Mouse (Mus musculus) kidney, postnatal 36 days (tissue): ENCODE results near the gene Snx3.
A peak's percentile ranks its signal among the peaks of the same experiment; 100 is the strongest.

Experiments
- DNase-seq, 2 experiments: peaks; one replicate each; pipeline ENCODE4 v3.0.0; 2021 to 2022; ENCODE audit warnings: mixed read lengths in 2 of 2

Gene Snx3

GRCm38 (mm10) chr10:42578698-42579474 lies 77.1 kb downstream of the Snx3 start:
- DNase-seq = no peak

DNA sequence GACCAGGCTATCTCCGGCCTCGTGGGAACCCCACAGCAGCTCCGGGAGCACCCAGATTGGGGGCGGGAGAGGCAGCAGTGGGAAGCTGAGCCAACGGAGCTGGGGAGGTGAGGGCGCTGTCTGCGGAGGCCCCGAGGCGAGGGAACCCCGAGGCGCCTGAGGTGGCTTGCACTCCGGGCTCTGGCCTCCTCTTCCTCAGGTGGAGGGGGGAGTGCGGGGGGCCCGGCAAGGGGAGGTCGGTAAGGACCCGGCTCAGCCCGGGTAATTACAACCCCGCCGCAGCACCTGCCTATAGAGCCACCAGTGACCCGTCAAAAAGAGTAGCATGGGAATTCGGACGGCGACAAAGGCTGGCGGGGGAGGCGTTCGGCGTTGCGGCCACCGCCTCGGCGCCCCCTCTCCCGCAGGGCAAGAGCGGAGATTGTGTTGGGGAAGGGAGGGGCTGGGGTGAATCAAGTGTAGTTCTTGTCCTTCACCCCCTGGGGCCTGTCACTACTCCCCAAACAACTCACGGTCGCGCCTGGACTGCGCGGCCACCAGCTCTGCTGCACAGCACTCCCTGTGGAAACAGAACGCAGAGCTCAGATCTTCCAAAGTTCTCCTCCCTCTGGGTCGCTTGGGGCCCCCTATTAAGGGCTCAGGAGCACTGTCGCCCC lies 77.8 kb downstream of the Snx3 start:
- no peak for DNase-seq

DNA sequence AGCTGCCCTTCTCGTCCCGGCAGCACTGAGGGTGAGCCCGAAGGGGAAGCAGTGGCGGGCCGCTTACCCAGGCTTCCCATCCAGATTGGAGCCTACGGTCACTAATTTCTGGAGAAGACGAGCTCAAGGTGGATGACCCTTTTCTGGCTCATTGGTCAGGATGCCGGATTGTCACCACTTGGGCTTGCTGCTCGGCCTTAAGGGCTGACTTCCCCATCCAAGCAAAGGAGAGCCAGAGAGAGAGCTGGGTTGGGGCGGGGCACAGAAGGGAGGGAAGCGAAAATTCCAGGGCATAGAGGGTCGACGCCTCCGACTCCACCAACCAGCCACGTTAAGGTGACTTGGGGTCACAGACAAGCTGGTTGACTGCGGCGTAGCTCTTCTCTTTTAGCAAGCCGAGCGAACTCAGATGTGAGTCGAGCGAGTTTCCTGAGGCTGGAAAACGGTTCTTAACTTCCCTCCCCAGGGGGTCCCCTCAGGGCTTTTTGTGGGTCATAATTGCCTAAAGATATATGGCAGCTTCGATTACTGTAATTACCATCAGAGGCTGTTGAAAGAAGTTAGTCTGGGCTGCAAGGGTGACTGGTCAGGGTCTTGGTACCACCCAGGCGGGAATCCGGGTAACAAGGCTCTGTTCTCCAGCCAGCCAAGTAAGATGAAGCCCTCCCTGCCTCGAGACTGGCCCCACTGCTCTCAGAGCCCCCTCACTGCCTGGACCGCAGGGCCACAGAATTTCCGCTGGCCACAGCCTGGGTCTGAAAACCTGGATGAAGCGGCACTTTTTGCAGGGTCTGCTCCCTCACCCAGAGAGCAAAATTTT lies 78.5 kb downstream of the Snx3 start:
- DNase-seq = no peak

GRCm38 (mm10) chr10:42580951-42581277 lies 79.1 kb downstream of the Snx3 start:
- no peak for DNase-seq

DNA sequence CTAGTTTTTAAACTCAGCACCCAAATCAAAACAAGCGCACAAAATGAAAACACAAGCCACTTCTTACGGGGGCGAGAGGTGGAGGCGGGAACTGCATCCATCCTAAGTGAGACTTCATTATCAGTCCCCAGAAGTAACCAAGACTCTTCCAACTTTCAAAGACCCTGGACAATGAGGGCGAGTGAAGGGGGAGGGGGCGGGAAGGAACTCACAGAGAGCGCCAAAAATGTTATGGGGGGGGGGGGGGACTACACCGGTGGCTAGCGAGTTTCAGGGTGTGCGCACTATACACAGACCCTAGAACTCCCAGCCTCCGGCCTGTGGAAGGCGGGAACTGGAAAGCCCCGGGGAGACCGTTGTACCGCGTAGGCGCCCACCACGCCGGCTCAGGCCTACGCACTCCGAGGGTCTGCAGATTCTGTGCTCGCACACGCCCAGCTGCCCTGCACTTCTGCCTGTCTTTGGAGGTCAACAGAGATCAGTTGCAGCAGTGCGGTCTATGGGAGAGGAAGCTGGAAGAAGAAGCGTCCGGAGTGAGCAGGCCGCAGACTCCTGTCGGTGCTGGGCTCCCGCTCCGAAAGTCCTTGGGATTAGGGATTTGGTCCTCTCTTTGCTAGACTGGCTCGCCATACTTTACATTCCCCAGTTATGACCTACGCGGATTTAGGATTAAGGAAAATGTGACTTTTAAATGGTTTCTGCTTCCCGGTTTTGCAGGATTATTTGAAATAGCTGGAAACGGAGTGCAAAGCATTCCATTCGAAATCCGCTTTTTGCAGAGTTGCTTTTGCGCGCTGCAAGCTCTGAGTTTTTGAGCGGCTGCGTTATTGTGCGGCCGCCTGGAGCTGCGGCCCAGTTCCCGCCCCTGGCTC lies 80.1 kb downstream of the Snx3 start:
- no peak for DNase-seq

- DNase-seq = peak in 1 of 2 experiments; percentile 27
Observed at GRCm38 (mm10) chr10:42582566-42583110, 80.8 kb downstream of the Snx3 start.

- peak in 1 of 2 experiments; percentile 29 for DNase-seq
Observed at GRCm38 (mm10) chr10:42583157-42583872, 81.5 kb downstream of the Snx3 start, which contains the start of the genes Nr2e1 and Ostm1. TSS of gene Nr2e1 (minus strand) at chr10:42583632. TSS of gene Ostm1 (plus strand) at chr10:42583822.

DNA sequence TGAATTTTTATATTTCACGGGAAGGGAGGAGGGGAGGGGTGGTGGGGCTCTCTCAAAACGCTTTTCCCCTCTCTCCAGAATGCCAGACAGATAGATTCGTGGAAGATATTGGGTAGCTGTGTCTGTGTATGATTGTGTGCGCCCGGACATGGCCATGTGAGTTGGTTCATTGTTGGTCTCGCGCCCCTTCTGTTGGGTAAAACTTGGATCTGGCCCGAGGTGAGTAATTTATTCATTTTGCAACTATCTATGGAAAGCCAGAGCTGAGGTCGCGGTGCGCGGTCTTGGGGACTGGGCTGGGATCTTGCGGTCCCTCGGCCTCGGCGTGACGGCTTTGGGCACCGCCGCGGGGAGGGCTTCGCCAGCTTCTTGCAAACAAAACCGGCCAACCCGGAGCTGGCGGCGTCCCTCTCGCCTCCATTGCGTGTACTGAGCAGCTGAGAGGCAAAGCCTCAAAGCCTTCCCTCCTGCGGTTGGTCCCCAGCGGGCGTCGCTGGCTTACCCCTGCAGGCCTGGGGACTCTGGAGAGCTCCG lies 82.1 kb downstream of the Snx3 start:
- no peak for DNase-seq

GRCm38 (mm10) chr10:42584436-42584983 lies 82.7 kb downstream of the Snx3 start:
- no peak for DNase-seq
